Mouse (Mus musculus) testis, adult 2 months (tissue): Measurements from ENCODE around the gene Tcf7l1.

Experiments
- CTCF ChIP-seq: fragments of 200-500 bp; IDR thresholded peaks from 2 replicates; pipeline ENCODE4 v1.5.1; 2012; ENCODE audit warnings: low read depth, mild to moderate bottlenecking, inconsistent platforms, low read length, moderate library complexity; ENCODE audit not compliant: control insufficient read depth, insufficient read depth, insufficient replicate concordance
- POLR2A ChIP-seq: fragments of 200-500 bp; IDR thresholded peaks from 2 replicates; pipeline ENCODE4 v1.6.1; 2012; ENCODE audit warnings: low read depth, mild to moderate bottlenecking, inconsistent platforms, low read length, moderate library complexity; ENCODE audit not compliant: control insufficient read depth

DNA sequence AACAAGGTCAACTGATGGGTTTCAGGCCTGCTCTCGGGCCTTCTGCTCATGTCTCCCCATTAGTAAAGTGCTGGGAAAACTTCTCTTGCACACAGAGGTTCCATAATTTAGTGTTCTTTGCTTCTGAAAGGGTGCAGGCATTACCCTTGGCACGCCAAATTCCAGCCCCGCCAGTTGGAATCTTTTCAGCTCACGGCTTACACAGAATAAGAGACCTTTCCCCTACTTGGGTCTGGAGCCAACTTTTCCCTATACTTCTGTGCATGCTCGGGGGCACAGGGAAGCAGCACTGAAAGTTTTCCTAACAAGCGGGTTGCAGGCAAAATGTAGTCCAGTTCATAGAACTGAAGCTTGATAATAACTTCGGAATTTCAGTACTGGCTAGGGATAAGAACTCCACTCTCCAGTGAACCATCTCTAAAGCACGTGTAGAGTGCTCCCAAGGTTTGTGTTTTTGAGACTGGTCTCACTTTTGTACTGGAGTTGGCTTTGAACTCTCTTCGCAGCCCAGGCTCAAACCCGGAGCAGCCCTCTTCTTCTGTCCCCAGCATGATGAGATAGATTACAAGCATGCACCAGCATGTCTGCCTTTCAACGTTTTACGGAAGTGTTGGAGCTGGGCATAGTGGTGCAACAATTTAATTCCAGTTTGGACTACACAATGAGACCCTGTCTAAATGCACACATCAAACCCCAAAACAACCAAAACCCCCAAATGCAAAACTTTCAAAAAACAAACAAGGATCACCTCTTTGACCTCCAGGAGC, 190.1 kb downstream of the Tcf7l1 start:
- TF ChIP-seq CTCF (no peak), POLR2A (no peak)
